Mouse (Mus musculus) thymus, adult 2 months (tissue): ENCODE data around the gene Kif1b. TPM values are rescaled to one million over a fixed set of nuclear protein-coding genes. Genes with fewer than 3 reads are reported as not detected.

Experiments used
- DNase-seq: peaks from one replicate; pipeline ENCODE4 v3.0.0; 2021
- H3K27ac ChIP-seq: fragments of 200-500 bp; 2 replicates; pipeline ENCODE4 v1.5.1; 2012; ENCODE audit warnings: low read length, control low read depth; ENCODE audit not compliant: control insufficient read depth, insufficient read depth
- H3K27me3 ChIP-seq: fragments of 200-500 bp; 2 replicates; pipeline ENCODE4 v1.6.1; 2012; ENCODE audit warnings: mild to moderate bottlenecking, low read length, moderate library complexity, mixed read lengths; ENCODE audit not compliant: control insufficient read depth, insufficient read depth
- H3K36me3 ChIP-seq: fragments of 200-500 bp; 2 replicates; pipeline ENCODE4 v1.6.1; 2012; ENCODE audit warnings: mild to moderate bottlenecking, low read length, moderate library complexity; ENCODE audit not compliant: control insufficient read depth, insufficient read depth
- H3K4me1 ChIP-seq: fragments of 200-500 bp; replicated peaks from 2 replicates; pipeline ENCODE4 v1.6.1; 2012; ENCODE audit warnings: low read length; ENCODE audit not compliant: control insufficient read depth, insufficient read depth
- H3K4me3 ChIP-seq: fragments of 200-500 bp; 2 replicates; pipeline ENCODE4 v1.5.1; 2012; ENCODE audit warnings: mild to moderate bottlenecking, low read length, control low read depth, moderate library complexity; ENCODE audit not compliant: control insufficient read depth, insufficient read depth
- CTCF ChIP-seq: fragments of 200-500 bp; IDR thresholded peaks from 2 replicates; pipeline ENCODE4 v1.5.1; 2012; ENCODE audit warnings: mild to moderate bottlenecking, control low read depth, low read length, moderate library complexity, borderline replicate concordance; ENCODE audit not compliant: control insufficient read depth, poor library complexity, insufficient read depth; ENCODE audit errors: extremely low read depth
- POLR2A ChIP-seq: fragments of 200-500 bp; IDR thresholded peaks from 2 replicates; pipeline ENCODE4 v1.6.1; 2012; ENCODE audit warnings: mild to moderate bottlenecking, low read length, control low read depth, moderate library complexity; ENCODE audit not compliant: control insufficient read depth, poor library complexity, insufficient read depth; ENCODE audit errors: extremely low read depth
- WGBS: fragments of 180-500 bp; shearing (Covaris S2); methylation state at CpG from one replicate; pipeline ENCODE4 v1.1.7; 2018; 5-methylcytosine and 5-hydroxymethylcytosine counted together
- polyA plus RNA-seq: library from polyadenylated mRNA; depleted of rRNA; stranded (reverse); fragments of >200 nt; gene quantifications from 2 replicates; pipeline ENCODE4 v1.2.3, GENCODE M21; 2012

Gene Kif1b
- polyA plus RNA-seq, 1 experiment = 23.9 TPM

DNA sequence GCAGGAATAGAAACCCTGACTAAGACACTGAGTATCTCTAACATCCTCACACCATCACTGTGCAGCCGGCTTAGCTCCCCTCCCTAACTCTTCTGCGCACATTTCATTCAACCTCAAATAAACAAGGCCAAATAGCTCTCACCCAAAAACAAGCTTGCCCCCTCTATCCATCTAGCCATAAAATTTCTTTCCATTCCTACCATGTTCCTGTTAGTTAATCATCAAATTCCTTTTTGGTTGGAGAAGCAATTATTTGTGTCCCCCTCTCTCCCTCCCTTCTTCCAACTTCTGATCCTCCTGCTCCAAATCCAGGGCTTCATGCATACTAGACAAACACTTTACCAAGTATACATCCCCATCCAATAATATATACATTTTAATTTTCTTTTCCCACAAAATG is 11.0 kb downstream of the Kif1b start:
- Histone ChIP-seq H3K4me1 (no peaks in the 10 kb centered on the region), H3K27me3 (no peaks in the 10 kb centered on the region), H3K4me3 (no peak overlapping the region), H3K36me3 (no peaks in the 10 kb centered on the region), H3K27ac (no peak overlapping the region)
- 99% methylated on average over 2 of the region's 2 CpGs for WGBS
- TF ChIP-seq CTCF (no peak), POLR2A (no peak)
- DNase-seq = no peak

DNA sequence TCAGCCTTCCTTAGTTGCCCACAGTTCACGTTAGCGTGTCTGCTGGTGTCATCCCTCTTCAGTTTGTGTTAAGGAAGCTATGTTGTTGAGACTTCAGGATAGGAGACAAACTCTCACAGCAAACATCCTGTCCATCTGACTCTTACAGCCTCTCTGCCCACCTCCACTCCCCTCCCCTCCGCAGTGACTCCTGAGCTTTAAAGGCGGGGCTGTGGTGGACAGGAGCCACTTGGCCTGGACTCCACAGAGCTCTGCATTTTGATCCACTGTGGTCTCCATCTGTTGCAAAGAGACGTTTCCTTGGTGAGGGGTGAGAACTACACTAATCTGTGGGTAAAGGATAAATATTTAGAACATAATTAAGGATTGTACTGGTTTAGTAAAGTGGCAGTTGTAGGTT is 14.5 kb downstream of the Kif1b start:
- WGBS = 89% methylated on average over 5 of the region's 5 CpGs
- TF ChIP-seq CTCF = no peak
- no peak for DNase-seq
- H3K27ac ChIP-seq = no peak overlapping the region
- no peak overlapping the region for H3K4me3 ChIP-seq
- H3K27me3 ChIP-seq = no peaks in the 10 kb centered on the region
- H3K4me1 ChIP-seq = no peaks in the 10 kb centered on the region
- no peaks in the 10 kb centered on the region for H3K36me3 ChIP-seq

DNA sequence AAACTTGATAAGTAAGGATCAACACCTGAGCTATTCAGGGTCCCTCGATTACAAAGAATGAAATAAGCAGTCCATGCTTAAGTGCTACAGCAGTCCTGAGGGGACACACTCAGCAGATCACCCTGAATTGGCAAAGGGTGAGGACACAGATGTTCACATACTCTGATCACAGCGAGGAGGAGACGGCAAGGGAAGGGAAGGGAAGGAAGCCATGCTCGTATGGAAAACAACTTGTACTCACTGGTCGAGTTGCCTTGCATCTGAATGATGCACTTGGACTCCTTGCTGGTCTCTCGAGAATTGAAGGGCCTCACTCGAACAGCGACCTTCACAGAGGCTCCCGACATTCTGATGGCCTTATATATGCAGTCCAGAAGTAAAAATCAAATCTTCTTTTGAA is 16.4 kb downstream of the Kif1b start:
- TF ChIP-seq CTCF = no peak
- TF ChIP-seq POLR2A = no peak
- H3K27ac ChIP-seq = no peak overlapping the region
- H3K4me3 ChIP-seq = no peak overlapping the region
- WGBS = 85% methylated on average over 9 of the region's 9 CpGs
- H3K4me1 ChIP-seq = no peaks in the 10 kb centered on the region
- H3K27me3 ChIP-seq = no peaks in the 10 kb centered on the region
- no peak for DNase-seq
- no peaks in the 10 kb centered on the region for H3K36me3 ChIP-seq

DNA sequence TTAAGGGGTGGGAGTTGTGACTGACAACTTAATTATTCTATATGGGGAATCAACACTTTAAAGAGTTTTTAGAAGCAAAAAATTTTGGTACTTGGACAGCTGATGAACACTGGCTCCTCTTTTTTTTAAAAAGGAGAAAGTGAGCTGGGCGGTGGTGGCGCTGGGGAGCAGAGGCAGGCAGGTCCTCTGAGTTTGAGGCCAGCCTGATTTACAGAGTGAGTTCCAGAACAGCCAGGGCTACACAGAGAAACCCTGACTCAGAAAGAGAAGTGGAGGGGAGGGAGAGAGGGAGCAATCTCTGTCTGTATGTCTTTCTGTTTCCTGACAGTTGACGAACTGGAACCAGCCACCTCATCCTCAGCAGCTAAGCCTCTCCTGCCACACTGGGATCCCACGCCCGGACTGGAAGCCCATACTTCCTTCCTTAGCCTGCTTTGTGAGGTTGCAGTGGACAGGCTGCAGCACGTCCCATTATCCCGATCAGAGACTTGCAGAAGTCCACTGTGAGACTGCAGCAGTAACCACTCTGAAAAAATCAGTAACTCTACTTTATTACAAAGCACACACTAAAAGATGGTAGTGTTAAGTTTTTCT is 17.2 kb downstream of the Kif1b start:
- no peak for DNase-seq
- Histone ChIP-seq H3K27me3 (no peaks in the 10 kb centered on the region), H3K4me1 (no peaks in the 10 kb centered on the region), H3K36me3 (no peaks in the 10 kb centered on the region), H3K27ac (no peak overlapping the region), H3K4me3 (no peak overlapping the region)
- WGBS = 90% methylated on average over 7 of the region's 7 CpGs
- TF ChIP-seq POLR2A = no peak
- TF ChIP-seq CTCF = no peak

DNA sequence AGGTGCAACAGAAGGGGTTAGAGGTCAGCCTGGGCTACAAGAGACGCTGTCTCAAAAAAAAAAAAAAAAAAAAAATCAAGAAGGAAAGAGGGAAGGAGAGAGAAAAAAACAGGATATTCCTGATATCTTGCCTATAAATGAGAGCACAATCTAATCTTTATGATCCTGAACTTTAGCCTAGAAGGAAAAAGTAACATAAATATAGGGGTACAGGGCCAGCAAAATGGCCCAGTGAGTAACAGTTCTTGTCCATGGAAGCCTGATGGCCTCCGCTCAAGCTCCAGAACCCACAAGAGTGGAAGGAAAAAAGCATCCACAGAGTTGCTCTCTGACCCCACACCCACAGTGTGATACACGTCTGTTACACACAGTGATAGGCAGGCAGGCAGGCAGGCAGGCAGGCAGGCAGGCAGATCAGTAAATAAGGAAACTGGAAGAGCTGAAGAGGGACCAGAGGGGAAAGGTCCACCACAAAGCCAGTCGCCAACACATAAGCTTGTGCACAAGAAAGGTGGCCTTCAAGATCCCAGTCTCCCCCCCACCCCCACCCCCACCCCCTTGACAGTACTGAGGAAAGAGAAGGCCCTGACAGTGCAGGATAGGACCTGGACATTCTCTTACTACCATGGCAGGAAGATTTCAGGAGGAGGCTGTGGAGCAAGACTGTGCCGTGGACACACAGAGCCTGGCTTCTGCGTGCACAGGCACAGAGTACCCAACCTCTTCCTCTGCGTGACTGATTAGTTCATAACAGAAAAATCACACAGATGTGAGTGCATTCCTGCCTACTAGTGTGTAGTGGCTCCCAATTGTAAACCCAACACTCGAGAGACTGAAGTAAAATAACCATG is 21.0 kb downstream of the Kif1b start:
- no peak for TF ChIP-seq POLR2A
- 92% methylated on average over 8 of the region's 8 CpGs for WGBS
- no peaks in the 10 kb centered on the region for H3K27me3 ChIP-seq
- no peak overlapping the region for H3K4me3 ChIP-seq
- peaks cover 9% of the 10 kb centered on the region for H3K4me1 ChIP-seq
- H3K27ac ChIP-seq = no peak overlapping the region
- DNase-seq = no peak
- H3K36me3 ChIP-seq = no peaks in the 10 kb centered on the region

DNA sequence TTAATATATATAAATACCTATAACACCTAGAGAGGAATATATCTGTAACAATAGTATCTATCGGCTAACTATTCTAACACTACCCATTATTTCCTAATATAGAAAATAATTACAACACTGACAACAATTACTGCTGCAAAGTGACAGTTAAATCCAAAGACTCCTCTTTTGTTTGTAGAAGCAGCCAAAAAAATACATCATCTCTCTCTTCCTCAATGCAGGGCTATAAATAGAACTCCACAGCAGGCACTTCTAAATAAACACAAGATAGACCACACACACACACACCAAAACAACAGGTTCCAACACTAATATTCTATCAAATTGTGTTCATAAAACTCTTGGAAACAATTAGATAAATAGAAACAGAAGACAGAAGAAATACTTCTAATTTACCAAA is 21.8 kb downstream of the Kif1b start:
- no peaks in the 10 kb centered on the region for H3K36me3 ChIP-seq
- no peak overlapping the region for H3K27ac ChIP-seq
- TF ChIP-seq CTCF (no peak), POLR2A (no peak)
- H3K4me3 ChIP-seq = no peak overlapping the region
- 93% methylated on average over 1 of the region's 1 CpGs for WGBS
- H3K27me3 ChIP-seq = no peaks in the 10 kb centered on the region
- DNase-seq = no peak
- peaks cover 9% of the 10 kb centered on the region for H3K4me1 ChIP-seq
